Mouse (Mus musculus) liver, adult 2 months (tissue): ENCODE data around the gene Gm20388.

Experiments used
- CTCF ChIP-seq: fragments of 200-500 bp; IDR thresholded peaks from 2 replicates; pipeline ENCODE4 v1.5.1; 2011; ENCODE audit warnings: low read depth, low read length, control low read depth
- POLR2A ChIP-seq: fragments of 200-500 bp; IDR thresholded peaks from 2 replicates; pipeline ENCODE4 v1.6.1; 2011; ENCODE audit warnings: low read length, control low read depth; ENCODE audit not compliant: insufficient read depth; ENCODE audit errors: extremely low read depth

GRCm38 (mm10) chr8:121168033-121168432 lies 1257.4 kb downstream of the Gm20388 start:
- TF ChIP-seq POLR2A (no peak), CTCF (no peak)
